Mouse (Mus musculus) cerebral cortex, adult 2 months (tissue): ENCODE results near the gene Copz2.

Experiments
- WGBS: fragments of 180-500 bp; shearing (Covaris S2); methylation state at CpG from one replicate; pipeline ENCODE4 v1.1.7; 2018; 5-methylcytosine and 5-hydroxymethylcytosine counted together

Gene Copz2

GRCm38 (mm10) chr11:96902639-96903635 is 53.3 kb downstream of the Copz2 start:
- 62% methylated on average over 16 of the region's 16 CpGs for WGBS

- 84% methylated on average over 15 of the region's 15 CpGs for WGBS
Observed at GRCm38 (mm10) chr11:96906431-96907161, 56.9 kb downstream of the Copz2 start.

- 97% methylated on average over 12 of the region's 12 CpGs for WGBS
Observed at GRCm38 (mm10) chr11:96908594-96908993, 58.9 kb downstream of the Copz2 start.

GRCm38 (mm10) chr11:96910003-96910402 is 60.3 kb downstream of the Copz2 start:
- 23% methylated on average over 7 of the region's 7 CpGs for WGBS
